Mouse (Mus musculus) CH12.LX (cell line): ENCODE data around the gene Pum1. TPM values are rescaled to one million over a fixed set of nuclear protein-coding genes. Genes with fewer than 3 reads are reported as not detected.

Source experiments
- DNase-seq: peaks from one replicate; pipeline ENCODE4 v3.0.0-alpha.2; 2013; ENCODE audit errors: extremely low read depth
- H3K27ac ChIP-seq: 2 replicates; pipeline ENCODE4 v1.5.1; 2012; ENCODE audit warnings: low read depth, mild to moderate bottlenecking, control low read depth, moderate library complexity; ENCODE audit not compliant: insufficient read depth
- H3K27me3 ChIP-seq: replicated peaks from 2 replicates; pipeline ENCODE3; 2012; ENCODE audit warnings: inconsistent platforms
- H3K36me3 ChIP-seq, 2 experiments: replicated peaks in 1 of 2; 2 replicates each; pipeline versions ENCODE3 to v1.6.1; 2012; ENCODE audit warnings: inconsistent platforms in 1 of 2, low read length in 1 of 2, mild to moderate bottlenecking in 1 of 2, mixed read lengths in 1 of 2, moderate library complexity in 1 of 2; ENCODE audit not compliant: control insufficient read depth in 1 of 2, insufficient read depth in 1 of 2
- H3K4me1 ChIP-seq, 2 experiments: 2 replicates each; pipeline ENCODE4 v1.6.1; 2012; ENCODE audit warnings: inconsistent platforms in 1 of 2, moderate library complexity in 1 of 2; ENCODE audit not compliant: insufficient read depth in 2 of 2, control insufficient read depth in 1 of 2
- H3K4me2 ChIP-seq: 2 replicates; pipeline ENCODE4 v1.6.1; 2012; ENCODE audit warnings: low read depth, mild to moderate bottlenecking, control low read depth; ENCODE audit not compliant: poor library complexity, insufficient read depth, severe bottlenecking
- H3K4me3 ChIP-seq, 3 experiments: fragments of 150-350 bp in 1 of 3; sonication (generic) in 1 of 3; replicated peaks in 1 of 3; 2 replicates each; pipeline versions ENCODE3 to v1.5.1; 2011 to 2012; ENCODE audit warnings: low read depth in 2 of 3, low read length in 2 of 3, mild to moderate bottlenecking in 2 of 3, moderate library complexity in 2 of 3, control low read depth in 1 of 3, improper control_type of control experiment in 1 of 3, inconsistent platforms in 1 of 3, mixed read lengths in 1 of 3; ENCODE audit not compliant: poor library complexity in 1 of 3
- H3K79me2 ChIP-seq: replicated peaks from 2 replicates; pipeline ENCODE4 v1.6.1; 2012; ENCODE audit warnings: mild to moderate bottlenecking, moderate library complexity; ENCODE audit not compliant: control insufficient read depth, poor library complexity, insufficient read depth, severe bottlenecking; ENCODE audit errors: extremely low read depth
- H3K9ac ChIP-seq: 2 replicates; pipeline ENCODE4 v1.6.1; 2012; ENCODE audit warnings: low read depth, mild to moderate bottlenecking, control low read depth, moderate library complexity; ENCODE audit not compliant: insufficient read depth
- H3K9me3 ChIP-seq: replicated peaks from 2 replicates; pipeline ENCODE3; 2012; ENCODE audit warnings: low read length, inconsistent platforms, mixed read lengths
- CTCF ChIP-seq, 2 experiments: IDR thresholded peaks in 1 of 2; conservative IDR thresholded peaks in 1 of 2; 2 replicates each; pipeline ENCODE4 v1.5.1; 2011 to 2012; ENCODE audit warnings: low read depth in 2 of 2, low read length in 2 of 2, improper control_type of control experiment in 1 of 2, inconsistent platforms in 1 of 2, mild to moderate bottlenecking in 1 of 2, moderate library complexity in 1 of 2
- EP300 ChIP-seq: IDR thresholded peaks from 2 replicates; pipeline ENCODE4 v1.6.1; 2011; ENCODE audit warnings: low read length, improper control_type of control experiment
- ETS1 ChIP-seq: conservative IDR thresholded peaks from 2 replicates; pipeline ENCODE4 v1.6.1; 2012; ENCODE audit warnings: low read depth, mild to moderate bottlenecking, inconsistent platforms, low read length, improper control_type of control experiment, moderate library complexity
- JUN ChIP-seq: IDR thresholded peaks from 2 replicates; pipeline ENCODE4 v1.6.1; 2011; ENCODE audit warnings: low read depth, mild to moderate bottlenecking, low read length, improper control_type of control experiment, moderate library complexity; ENCODE audit not compliant: insufficient read depth
- MEF2A ChIP-seq: IDR thresholded peaks from 2 replicates; pipeline ENCODE4 v1.6.1; 2014; ENCODE audit warnings: low read depth, mild to moderate bottlenecking, inconsistent platforms, low read length, improper control_type of control experiment, borderline replicate concordance
- NRF1 ChIP-seq: IDR thresholded peaks from 2 replicates; pipeline ENCODE4 v1.6.1; 2014; ENCODE audit warnings: low read depth, mild to moderate bottlenecking, inconsistent platforms, low read length, improper control_type of control experiment, moderate library complexity
- POLR2A ChIP-seq: IDR thresholded peaks from 2 replicates; pipeline ENCODE4 v1.6.1; 2011; ENCODE audit warnings: low read depth, mild to moderate bottlenecking, improper control_type of control experiment, low read length
- POLR2AphosphoS2 ChIP-seq: IDR thresholded peaks from 2 replicates; pipeline ENCODE4 v1.6.1; 2011; ENCODE audit warnings: low read depth, low read length, improper control_type of control experiment
- SIN3A ChIP-seq: IDR thresholded peaks from 2 replicates; pipeline ENCODE4 v1.6.1; 2012; ENCODE audit warnings: low read length, improper control_type of control experiment, inconsistent platforms
- TBP ChIP-seq: conservative IDR thresholded peaks from 2 replicates; pipeline ENCODE4 v1.6.1; 2011; ENCODE audit warnings: low read depth, low read length, improper control_type of control experiment
- USF1 ChIP-seq: IDR thresholded peaks from 2 replicates; pipeline ENCODE4 v1.6.1; 2014; ENCODE audit warnings: low read depth, mild to moderate bottlenecking, inconsistent platforms, low read length, improper control_type of control experiment
- USF2 ChIP-seq: conservative IDR thresholded peaks from 2 replicates; pipeline ENCODE4 v1.6.1; 2011; ENCODE audit warnings: low read depth, low read length, improper control_type of control experiment
- ZC3H11A ChIP-seq: IDR thresholded peaks from 2 replicates; pipeline ENCODE4 v1.6.1; 2012; ENCODE audit warnings: low read depth, mild to moderate bottlenecking, inconsistent platforms, low read length, improper control_type of control experiment
- ZMIZ1 ChIP-seq: IDR thresholded peaks from 2 replicates; pipeline ENCODE4 v1.6.1; 2012; ENCODE audit warnings: low read depth, mild to moderate bottlenecking, inconsistent platforms, low read length, improper control_type of control experiment
- dilution Hi-C: fragments of 300-500 bp; cut with MboI; formaldehyde crosslinking; loops from 2 replicates; pipeline ENCODE4 v1.14.3; 2020; ENCODE audit warnings: low sequenced_read_pairs; ENCODE audit not compliant: extremely low pct_unique_long_range_greater_than_20kb, extremely low pct_ligation_motif_present
- in situ Hi-C: fragments of 300-500 bp; cut with MboI; formaldehyde crosslinking; loops from 3 replicates; pipeline ENCODE4 v1.14.3; 2019; ENCODE audit warnings: low sequenced_read_pairs, low pct_ligation_motif_present, low pct_unique_long_range_greater_than_20kb, mixed read lengths
- polyA plus RNA-seq: library from polyadenylated mRNA; unstranded; fragments of >175 nt; gene quantifications from 2 replicates; pipeline ENCODE4 v1.2.1, GENCODE M21; 2012; ENCODE audit warnings: low read depth; ENCODE audit not compliant: insufficient read length
- total RNA-seq, 2 experiments: library from RNA; depleted of rRNA; stranded (reverse); fragments of 300-350 nt in 1 of 2; fragments of >200 nt in 1 of 2; gene quantifications; 2 replicates each; pipeline ENCODE4 v1.2.3; 2012 to 2014

Gene Pum1
- total and polyA plus RNA-seq, 3 experiments, result 17.1 to 41.0 (median 38.0) TPM

DNA sequence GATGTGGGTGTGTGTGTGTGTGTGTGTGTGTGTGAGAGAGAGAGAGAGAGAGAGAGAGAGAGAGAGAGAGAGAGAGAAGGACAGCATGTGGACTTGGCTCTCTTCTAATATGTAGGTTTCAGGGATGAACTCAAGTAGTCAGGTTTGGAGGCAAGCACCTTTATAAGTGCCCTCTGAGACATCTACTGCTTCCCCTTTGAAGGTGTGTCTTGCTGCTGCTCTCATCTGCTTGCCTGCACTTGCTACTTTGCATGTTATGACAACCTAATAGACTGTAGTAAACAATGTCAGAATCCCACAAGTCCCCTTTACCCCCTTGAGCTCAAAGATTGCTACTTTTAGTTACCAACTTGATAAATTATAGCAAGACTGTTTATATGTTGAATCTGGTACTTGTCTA, 52.5 kb downstream of the Pum1 start:
- TF ChIP-seq USF1, result no peak
- TF ChIP-seq POLR2AphosphoS2, result no peak
- no peak for TF ChIP-seq SIN3A
- TF ChIP-seq TBP, result no peak
- no peak for TF ChIP-seq POLR2A
- no peak for TF ChIP-seq JUN
- TF ChIP-seq ETS1, result no peak
- TF ChIP-seq USF2, result no peak
- TF ChIP-seq ZC3H11A, result no peak
- no peak for TF ChIP-seq MEF2A
- Histone ChIP-seq H3K4me1 (peaks cover 2 to 65% of the 10 kb centered on the region in 2 experiments), H3K27ac (no peak overlapping the region), H3K9me3 (no peaks in the 10 kb centered on the region), H3K4me3 (no peak overlapping the region), H3K9ac (no peak overlapping the region), H3K4me2 (no peak overlapping the region), H3K36me3 (peaks cover 27 to 78% of the 10 kb centered on the region in 2 experiments), H3K27me3 (no peaks in the 10 kb centered on the region), H3K79me2 (peaks cover 92% of the 10 kb centered on the region)
- in situ Hi-C loops, result no loop called here
- dilution Hi-C loops, result no loop called here
- no peak for DNase-seq

DNA sequence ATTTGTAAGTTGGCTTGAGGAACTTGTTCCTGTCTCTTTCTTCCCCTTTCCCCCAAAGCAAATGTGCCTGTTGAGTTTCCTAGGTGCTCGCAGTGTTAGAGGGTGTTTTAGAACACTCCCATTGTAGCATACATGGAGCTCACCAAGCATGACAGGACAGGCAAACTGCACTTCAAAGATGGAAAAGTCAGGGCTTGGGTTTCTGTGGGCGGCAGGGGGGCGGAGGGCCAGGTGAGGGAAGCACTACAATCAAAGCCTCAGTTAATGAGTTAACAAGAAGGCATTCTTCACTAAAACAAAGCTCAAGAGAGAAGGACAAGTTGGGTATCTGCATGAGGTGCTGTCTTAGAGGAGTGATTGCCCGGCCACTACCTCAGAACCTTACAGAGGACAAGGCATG, 56.2 kb downstream of the Pum1 start:
- no peaks in the 10 kb centered on the region for H3K9me3 ChIP-seq
- no peaks in the 10 kb centered on the region for H3K27me3 ChIP-seq
- H3K36me3 ChIP-seq, result peaks cover 40 to 90% of the 10 kb centered on the region in 2 experiments
- H3K4me3 ChIP-seq, result no peak overlapping the region
- no peak overlapping the region for H3K9ac ChIP-seq
- H3K79me2 ChIP-seq, result peaks cover 88% of the 10 kb centered on the region
- no peak for DNase-seq
- dilution Hi-C loops, result no loop called here
- H3K4me1 ChIP-seq, result peaks cover 15 to 63% of the 10 kb centered on the region in 2 experiments; a peak in 3 of 4 replicates
- H3K27ac ChIP-seq, result 0 out of 2 replicates have a peak overlapping the region, but pooled peaks have one; percentile 14
- TF ChIP-seq NRF1, result no peak
- TF ChIP-seq EP300, result no peak
- no peak for TF ChIP-seq ZMIZ1
- H3K4me2 ChIP-seq, result no peak overlapping the region
- in situ Hi-C loops, result no loop called here

DNA sequence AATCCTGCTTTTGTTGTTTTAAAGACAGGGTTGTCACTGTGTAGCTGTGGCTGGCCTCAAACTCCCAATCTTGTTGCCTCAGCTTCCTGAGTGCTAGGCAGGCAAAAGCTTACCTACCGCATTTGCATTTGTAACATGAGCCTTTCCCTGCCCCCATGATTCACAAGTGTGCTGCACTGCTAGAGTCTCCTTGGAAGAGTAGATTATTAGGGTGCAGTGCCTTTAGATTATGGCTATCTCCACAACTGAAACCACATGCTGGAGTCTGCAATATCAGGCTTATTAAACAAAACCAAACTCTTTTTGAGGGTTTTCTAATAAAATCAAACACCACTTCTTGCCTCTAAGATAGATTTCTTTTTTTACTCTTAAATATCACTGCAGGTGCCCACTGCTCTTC, 59.5 kb downstream of the Pum1 start:
- 0 out of 2 replicates have a peak, but pooled peaks have one; percentile 30 for TF ChIP-seq EP300
- TF ChIP-seq CTCF (conservative IDR thresholded peaks at IDR 0.05 in 1 of 2, IDR thresholded peaks at IDR 0.05 in 1 of 2; ENCODE audit: low read depth in 2 of 2, low read length in 2 of 2), result no peak
- Histone ChIP-seq H3K27ac (peak overlapping the region; percentile 53), H3K27me3 (no peaks in the 10 kb centered on the region), H3K36me3 (peaks cover 44 to 96% of the 10 kb centered on the region in 2 experiments), H3K4me3 (no peak overlapping the region), H3K9me3 (no peaks in the 10 kb centered on the region), H3K9ac (no peak overlapping the region), H3K79me2 (peaks cover 92% of the 10 kb centered on the region), H3K4me1 (peaks cover 15 to 51% of the 10 kb centered on the region in 2 experiments; a peak in 3 of 4 replicates), H3K4me2 (no peak overlapping the region)
- in situ Hi-C loops, result no loop called here
- dilution Hi-C loops, result no loop called here
- DNase-seq, result peak; percentile 34
